Mouse (Mus musculus) stomach, embryonic 14.5 days (tissue): ENCODE data around the gene Msmp. TPM values are rescaled to one million over a fixed set of nuclear protein-coding genes. Genes with fewer than 3 reads are reported as not detected.

Source experiments
- ATAC-seq: fragments of 200-750 bp; cut with Nextera tagmentation; 2 replicates; pipeline ENCODE4 v1.8.0; 2017; ENCODE audit warnings: low read depth, moderate TSS enrichment; ENCODE audit not compliant: insufficient number of reproducible peaks, insufficient read depth, low FRiP score
- H3K27ac ChIP-seq: fragments of 300-500 bp; sonication (generic); 2 replicates; pipeline ENCODE4 v1.5.1; 2014; ENCODE audit warnings: mild to moderate bottlenecking, low read length, moderate library complexity, mixed read lengths
- H3K27me3 ChIP-seq: fragments of 300-500 bp; sonication (generic); 2 replicates; pipeline ENCODE4 v1.6.1; 2014; ENCODE audit warnings: low read length, control low read depth, mixed read lengths; ENCODE audit not compliant: control insufficient read depth, insufficient read depth
- H3K36me3 ChIP-seq: fragments of 300-500 bp; sonication (generic); 2 replicates; pipeline ENCODE4 v1.6.1; 2014; ENCODE audit warnings: mild to moderate bottlenecking, control low read depth, low read length, moderate library complexity, mixed read lengths; ENCODE audit not compliant: control insufficient read depth, insufficient read depth
- H3K4me1 ChIP-seq: fragments of 300-500 bp; sonication (generic); 2 replicates; pipeline ENCODE4 v1.6.1; 2014; ENCODE audit warnings: low read length, control low read depth, mixed read lengths; ENCODE audit not compliant: control insufficient read depth, insufficient read depth
- H3K4me2 ChIP-seq: fragments of 300-500 bp; sonication (generic); replicated peaks from 2 replicates; pipeline ENCODE4 v1.6.1; 2014; ENCODE audit warnings: low read depth, low read length, control low read depth
- H3K4me3 ChIP-seq: fragments of 300-500 bp; sonication (generic); 2 replicates; pipeline ENCODE4 v1.5.1; 2014; ENCODE audit warnings: low read depth, low read length, control low read depth
- H3K9ac ChIP-seq: fragments of 300-500 bp; sonication (generic); replicated peaks from 2 replicates; pipeline ENCODE4 v1.6.1; 2014; ENCODE audit warnings: low read depth, mild to moderate bottlenecking, control low read depth, low read length, moderate library complexity, mixed read lengths
- H3K9me3 ChIP-seq: fragments of 300-500 bp; sonication (generic); 2 replicates; pipeline ENCODE4 v1.6.1; 2016; ENCODE audit warnings: low read depth, low read length, control low read depth; ENCODE audit not compliant: control insufficient read depth
- WGBS: fragments of 180-500 bp; shearing (Covaris S2); extraction: QIAGEN DNeasy Blood & Tissue Kit; methylation state at CpG from one replicate; pipeline ENCODE4 v1.1.7; 2014; 5-methylcytosine and 5-hydroxymethylcytosine counted together
- polyA plus RNA-seq: library from polyadenylated mRNA; unstranded; fragments of >200 nt; fragmentation: Nextera tagmentation; extraction: Ambion mirVana; gene quantifications from 2 replicates; pipeline ENCODE4 v1.2.1, GENCODE M21; 2014

Gene Msmp
- polyA plus RNA-seq, 1 experiment from 2014 or later = 1.0 TPM

- 40% methylated on average over 20 of the region's 20 CpGs for WGBS
- no peak for ATAC-seq
- H3K4me3 ChIP-seq = no peak overlapping the region
- peaks cover 12% of the 10 kb centered on the region for H3K9me3 ChIP-seq
- no peak overlapping the region for H3K27ac ChIP-seq
- no peak overlapping the region for H3K4me2 ChIP-seq
- H3K4me1 ChIP-seq = peaks cover 16% of the 10 kb centered on the region
- H3K27me3 ChIP-seq = no peaks in the 10 kb centered on the region
- H3K9ac ChIP-seq = no peak overlapping the region
- no peaks in the 10 kb centered on the region for H3K36me3 ChIP-seq
These were observed 45.0 kb upstream of the Msmp start for GRCm38 (mm10) chr4:43629106-43629817.

- no peaks in the 10 kb centered on the region for H3K4me1 ChIP-seq
- no peak overlapping the region for H3K4me3 ChIP-seq
- no peak overlapping the region for H3K27ac ChIP-seq
- no peak overlapping the region for H3K4me2 ChIP-seq
- H3K9me3 ChIP-seq = peaks cover 7% of the 10 kb centered on the region
- ATAC-seq = no peak
- no peaks in the 10 kb centered on the region for H3K27me3 ChIP-seq
- 80% methylated on average over 4 of the region's 4 CpGs for WGBS
- no peaks in the 10 kb centered on the region for H3K36me3 ChIP-seq
- H3K9ac ChIP-seq = no peak overlapping the region
These were observed 36.0 kb upstream of the Msmp start for GRCm38 (mm10) chr4:43620146-43620778.

GRCm38 (mm10) chr4:43613060-43613730 is 28.9 kb upstream of the Msmp start:
- Histone ChIP-seq H3K36me3 (no peaks in the 10 kb centered on the region), H3K4me1 (no peaks in the 10 kb centered on the region), H3K27me3 (no peaks in the 10 kb centered on the region), H3K27ac (no peak overlapping the region), H3K9me3 (no peaks in the 10 kb centered on the region), H3K4me3 (no peak overlapping the region), H3K4me2 (no peak overlapping the region), H3K9ac (no peak overlapping the region)
- 54% methylated on average over 3 of the region's 3 CpGs for WGBS
- no peak for ATAC-seq

- Histone ChIP-seq H3K4me3 (no peak overlapping the region), H3K9ac (no peak overlapping the region), H3K9me3 (no peaks in the 10 kb centered on the region), H3K4me2 (no peak overlapping the region), H3K27ac (no peak overlapping the region), H3K27me3 (no peaks in the 10 kb centered on the region), H3K36me3 (no peaks in the 10 kb centered on the region), H3K4me1 (no peaks in the 10 kb centered on the region)
- no peak for ATAC-seq
- 63% methylated on average over 10 of the region's 10 CpGs for WGBS
These were observed 28.2 kb upstream of the Msmp start for GRCm38 (mm10) chr4:43612534-43612933.

- Histone ChIP-seq H3K27me3 (no peaks in the 10 kb centered on the region), H3K4me1 (no peaks in the 10 kb centered on the region), H3K9ac (no peak overlapping the region), H3K27ac (no peak overlapping the region), H3K4me3 (no peak overlapping the region), H3K4me2 (no peak overlapping the region), H3K36me3 (no peaks in the 10 kb centered on the region), H3K9me3 (no peaks in the 10 kb centered on the region)
- no peak for ATAC-seq
- WGBS = 69% methylated on average over 9 of the region's 9 CpGs
These were observed 20.7 kb upstream of the Msmp start for GRCm38 (mm10) chr4:43604751-43605685.

- WGBS = 61% methylated on average over 3 of the region's 3 CpGs
- Histone ChIP-seq H3K4me2 (no peak overlapping the region), H3K27ac (no peak overlapping the region), H3K9me3 (no peaks in the 10 kb centered on the region), H3K36me3 (no peaks in the 10 kb centered on the region), H3K9ac (no peak overlapping the region), H3K27me3 (no peaks in the 10 kb centered on the region), H3K4me1 (no peaks in the 10 kb centered on the region), H3K4me3 (no peak overlapping the region)
- no peak for ATAC-seq
These were observed 19.8 kb upstream of the Msmp start for GRCm38 (mm10) chr4:43604099-43604498.

GRCm38 (mm10) chr4:43600195-43600934 is 16.1 kb upstream of the Msmp start:
- Histone ChIP-seq H3K4me1 (no peaks in the 10 kb centered on the region), H3K9me3 (no peaks in the 10 kb centered on the region), H3K4me3 (no peak overlapping the region), H3K9ac (no peak overlapping the region), H3K27me3 (no peaks in the 10 kb centered on the region), H3K4me2 (no peak overlapping the region), H3K36me3 (no peaks in the 10 kb centered on the region), H3K27ac (no peak overlapping the region)
- WGBS = 78% methylated on average over 9 of the region's 9 CpGs
- ATAC-seq = no peak
